Mouse (Mus musculus) liver, embryonic 13.5 days (tissue): ENCODE data around the gene Ube2r2. TPM values are rescaled to one million over a fixed set of nuclear protein-coding genes. Genes with fewer than 3 reads are reported as not detected.

ENCODE experiments used
- ATAC-seq: fragments of 200-750 bp; cut with Nextera tagmentation; 2 replicates; pipeline ENCODE4 v1.8.0; 2017; ENCODE audit warnings: low read depth, mild to moderate bottlenecking, moderate number of reproducible peaks, moderate library complexity
- DNase-seq: peaks from one replicate; pipeline ENCODE4 v3.0.0; 2022
- H3K27ac ChIP-seq: fragments of 300-500 bp; sonication (generic); 2 replicates; pipeline ENCODE4 v1.5.1; 2015; ENCODE audit warnings: moderate library complexity, mild to moderate bottlenecking, inconsistent platforms
- H3K27me3 ChIP-seq: fragments of 300-500 bp; sonication (generic); 2 replicates; pipeline ENCODE4 v1.6.1; 2015; ENCODE audit warnings: mild to moderate bottlenecking, inconsistent platforms
- H3K36me3 ChIP-seq: fragments of 300-500 bp; sonication (generic); 2 replicates; pipeline ENCODE4 v1.6.1; 2015; ENCODE audit warnings: mild to moderate bottlenecking, inconsistent platforms
- H3K4me1 ChIP-seq: fragments of 300-500 bp; sonication (generic); replicated peaks from 2 replicates; pipeline ENCODE4 v1.6.1; 2015; ENCODE audit warnings: inconsistent platforms
- H3K4me2 ChIP-seq: fragments of 300-500 bp; sonication (generic); 2 replicates; pipeline ENCODE4 v1.6.1; 2015; ENCODE audit warnings: inconsistent platforms, mild to moderate bottlenecking, moderate library complexity
- H3K4me3 ChIP-seq: fragments of 300-500 bp; sonication (generic); replicated peaks from 2 replicates; pipeline ENCODE4 v1.5.1; 2015; ENCODE audit warnings: mild to moderate bottlenecking, inconsistent platforms
- H3K9ac ChIP-seq: fragments of 300-500 bp; sonication (generic); 2 replicates; pipeline ENCODE4 v1.6.1; 2015; ENCODE audit warnings: mild to moderate bottlenecking, inconsistent platforms
- H3K9me3 ChIP-seq: fragments of 300-500 bp; sonication (generic); replicated peaks from 2 replicates; pipeline ENCODE4 v1.6.1; 2016; ENCODE audit warnings: inconsistent platforms
- WGBS: fragments of 180-500 bp; shearing (Covaris S2); methylation state at CpG from one replicate; pipeline ENCODE4 v1.1.7; 2015; ENCODE audit not compliant: insufficient replicate concordance; 5-methylcytosine and 5-hydroxymethylcytosine counted together
- polyA plus RNA-seq: library from polyadenylated mRNA; unstranded; fragments of >200 nt; fragmentation: Nextera tagmentation; extraction: Ambion mirVana; gene quantifications from 2 replicates; pipeline ENCODE4 v1.2.1, GENCODE M21; 2015

Ube2r2 gene
- 38.9 and 39.9 TPM in 2 replicates for polyA plus RNA-seq

DNA sequence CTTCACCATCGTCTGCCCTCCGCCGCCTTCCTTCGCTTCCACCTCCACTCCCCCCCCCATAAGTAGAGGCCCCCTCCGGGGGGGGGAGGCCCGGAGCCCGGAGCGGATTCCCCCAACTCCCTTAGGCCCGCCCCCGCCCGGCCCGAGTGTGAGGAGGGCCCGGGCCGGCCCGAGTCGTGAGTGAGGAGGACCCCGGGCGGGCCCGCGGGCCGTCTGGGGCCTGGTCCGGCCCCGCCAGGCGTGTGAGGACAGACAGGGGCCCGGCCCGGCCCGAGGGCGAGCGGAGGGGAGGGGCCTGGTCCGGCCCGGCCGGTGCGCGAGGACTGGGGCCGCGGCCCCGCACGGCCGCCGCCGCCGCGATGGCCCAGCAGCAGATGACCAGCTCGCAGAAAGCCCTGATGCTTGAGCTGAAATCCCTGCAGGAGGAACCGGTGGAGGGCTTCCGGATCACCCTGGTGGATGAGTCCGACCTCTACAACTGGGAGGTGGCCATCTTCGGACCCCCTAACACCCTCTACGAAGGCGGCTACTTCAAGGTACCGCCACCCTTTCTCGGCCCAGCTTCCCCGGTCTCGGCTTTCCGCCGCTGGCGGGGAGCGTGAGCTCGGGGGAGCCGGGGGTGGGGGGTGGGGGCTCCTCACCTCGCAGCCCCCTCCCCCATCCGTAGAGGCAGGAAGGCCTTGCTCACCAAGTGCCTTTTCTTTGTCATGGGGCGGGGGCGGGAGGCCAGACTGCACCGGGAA, at the start of gene Ube2r2:
Ube2r2 (plus strand) TSS at position 33 of the 743 bp plus-strand sequence.
- H3K4me1 ChIP-seq, result peaks cover 64% of the 10 kb centered on the region
- under 1% methylated on average over 61 of the region's 65 CpGs for WGBS

DNA sequence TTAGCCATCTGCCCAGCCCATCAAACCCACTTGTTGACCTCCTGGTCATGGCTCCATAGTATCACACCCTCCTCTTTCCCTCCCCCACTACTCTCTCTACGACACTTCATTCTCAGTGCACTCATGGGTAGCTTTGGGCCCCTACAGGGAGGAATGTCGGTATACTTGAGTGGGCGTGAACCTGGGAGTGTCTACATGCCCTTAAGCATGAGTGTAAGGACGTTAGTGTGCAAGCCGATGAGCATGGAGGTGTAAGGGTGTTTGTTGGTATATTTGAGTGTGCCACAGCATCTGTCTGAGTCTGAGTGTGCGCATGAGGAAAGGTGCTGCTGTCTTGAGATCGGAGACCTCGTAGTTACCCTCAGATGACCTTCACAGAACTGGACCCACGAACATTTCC, 48.6 kb upstream of the Ube2r2 start:
- DNase-seq (peak; percentile 50), ATAC-seq (peak; percentile 76)
- peaks cover 4% of the 10 kb centered on the region for H3K27me3 ChIP-seq
- H3K4me2 ChIP-seq, result peak overlapping the region; percentile 64
- peak overlapping the region; percentile 98 for H3K27ac ChIP-seq
- H3K9ac ChIP-seq, result peak overlapping the region; percentile 50
- 38% methylated on average over 9 of the region's 9 CpGs for WGBS
- H3K36me3 ChIP-seq, result no peaks in the 10 kb centered on the region
- H3K4me3 ChIP-seq, result peak overlapping the region; percentile 21
- H3K9me3 ChIP-seq, result no peaks in the 10 kb centered on the region
- H3K4me1 ChIP-seq, result peaks cover 94% of the 10 kb centered on the region

More for the DNA sequence above, at the start of gene Ube2r2:
- H3K9ac ChIP-seq, result peak within 1 kb of the TSS; percentile 99
- H3K27me3 ChIP-seq, result no peaks in the 10 kb centered on the region
- peak within 1 kb of the TSS; percentile 92 for H3K4me3 ChIP-seq
- peak within 1 kb of the TSS; percentile 90 for H3K4me2 ChIP-seq
- no peaks in the 10 kb centered on the region for H3K9me3 ChIP-seq
- peak; percentile 61 for ATAC-seq
- H3K27ac ChIP-seq, result peak within 1 kb of the TSS; percentile 98
- DNase-seq, result peak; percentile 54
- peaks cover 22% of the 10 kb centered on the region for H3K36me3 ChIP-seq

DNA sequence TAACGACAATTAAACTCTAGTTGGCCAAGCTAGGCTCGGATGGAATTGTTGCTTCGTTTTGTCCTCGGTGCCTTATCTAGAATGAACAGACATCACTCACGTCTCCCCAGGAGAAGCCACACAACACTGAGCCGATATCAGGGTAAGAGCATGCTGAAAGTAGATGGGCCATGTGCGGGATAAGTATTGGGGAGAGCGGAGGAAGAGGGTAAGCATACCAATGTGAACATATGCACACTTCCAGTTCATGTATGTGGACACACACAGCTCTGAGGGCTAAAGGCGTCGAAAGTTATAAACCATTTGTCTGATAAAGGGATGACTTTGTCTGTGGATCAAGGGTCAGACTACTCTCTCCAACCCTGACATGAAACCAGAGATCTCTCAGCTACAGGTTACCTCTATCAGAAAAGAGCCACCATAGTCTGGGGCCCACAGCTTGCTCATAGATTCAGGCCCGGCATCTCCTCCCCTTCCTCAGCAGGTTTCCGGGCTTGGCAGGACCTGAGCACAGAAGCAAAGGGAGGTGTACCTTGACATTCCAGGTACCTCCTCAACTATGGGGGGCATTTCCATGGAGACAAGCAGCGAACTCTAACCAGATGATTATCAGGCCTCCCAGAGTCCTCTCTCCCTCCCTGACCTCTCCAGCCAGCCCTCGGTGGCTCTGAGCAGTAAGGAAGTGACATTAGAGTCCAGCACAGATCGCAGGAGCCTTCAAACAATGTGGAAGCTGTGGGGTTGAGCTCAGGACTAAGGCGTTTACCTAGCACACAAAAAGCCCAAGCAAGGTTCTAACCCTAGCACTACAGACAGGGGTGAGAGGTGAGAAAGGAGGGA, 47.9 kb upstream of the Ube2r2 start:
- H3K4me2 ChIP-seq, result peak overlapping the region; percentile 64
- ATAC-seq, result peak; percentile 94
- 25% methylated on average over 16 of the region's 16 CpGs for WGBS
- peak overlapping the region; percentile 21 for H3K4me3 ChIP-seq
- H3K9me3 ChIP-seq, result no peaks in the 10 kb centered on the region
- DNase-seq, result peak; percentile 81
- H3K27me3 ChIP-seq, result peaks cover 4% of the 10 kb centered on the region
- H3K9ac ChIP-seq, result peak overlapping the region; percentile 67
- H3K4me1 ChIP-seq, result peaks cover 89% of the 10 kb centered on the region
- no peaks in the 10 kb centered on the region for H3K36me3 ChIP-seq
- H3K27ac ChIP-seq, result peak overlapping the region; percentile 98

DNA sequence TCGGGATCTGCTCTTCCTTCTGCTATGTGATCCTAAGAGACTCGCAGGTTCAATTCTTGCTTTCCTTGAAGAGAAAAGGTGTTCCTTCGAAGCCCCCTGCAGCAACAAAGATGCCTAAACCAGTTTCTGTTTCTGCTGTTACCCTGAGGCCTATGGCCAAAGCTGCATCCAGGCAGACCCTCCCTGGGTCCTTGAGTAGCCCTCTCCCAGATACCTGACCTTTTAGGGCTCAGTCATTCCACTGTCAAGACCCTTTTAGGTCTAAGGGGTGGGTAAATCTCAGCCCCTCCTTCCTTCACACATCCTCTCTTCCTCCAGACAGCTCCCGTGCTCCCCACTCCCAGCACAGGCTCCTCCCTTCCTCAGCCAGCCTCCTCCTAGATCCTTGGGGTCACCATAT, 46.4 kb upstream of the Ube2r2 start:
- WGBS, result 63% methylated on average over 4 of the region's 4 CpGs
- H3K27ac ChIP-seq, result peak overlapping the region; percentile 98
- peaks cover 10% of the 10 kb centered on the region for H3K36me3 ChIP-seq
- no peak for DNase-seq
- peak overlapping the region; percentile 64 for H3K4me2 ChIP-seq
- peaks cover 4% of the 10 kb centered on the region for H3K27me3 ChIP-seq
- 0 out of 2 replicates have a peak overlapping the region, but pooled peaks have one; percentile 67 for H3K9ac ChIP-seq
- H3K4me3 ChIP-seq, result no peak overlapping the region
- H3K9me3 ChIP-seq, result no peaks in the 10 kb centered on the region
- peaks cover 85% of the 10 kb centered on the region for H3K4me1 ChIP-seq
- no peak for ATAC-seq

DNA sequence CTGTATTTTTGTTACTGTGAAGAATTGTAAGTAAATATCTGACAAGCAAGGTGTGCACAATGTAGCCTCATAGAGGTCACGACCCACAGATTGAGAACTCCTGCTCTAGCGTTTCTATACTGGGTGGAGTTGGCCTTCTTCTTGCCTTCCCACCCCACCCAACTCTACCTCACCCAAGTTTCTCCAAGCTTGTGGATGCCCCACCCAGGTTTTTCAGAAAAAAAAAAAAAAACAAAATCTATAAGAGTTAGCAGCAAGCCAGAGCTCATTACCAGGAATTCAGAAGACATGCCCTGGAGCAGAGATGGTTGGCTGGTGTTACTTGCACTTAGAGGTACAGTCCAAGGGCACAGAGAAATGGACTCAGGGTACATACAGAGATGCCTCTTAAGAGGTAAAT, 45.8 kb upstream of the Ube2r2 start:
- Histone ChIP-seq H3K9me3 (no peaks in the 10 kb centered on the region), H3K27ac (peak overlapping the region; percentile 98), H3K9ac (peak overlapping the region; percentile 67; the same call in 1 of the 2 replicates), H3K36me3 (peaks cover 16% of the 10 kb centered on the region), H3K4me1 (peaks cover 86% of the 10 kb centered on the region), H3K4me3 (no peak overlapping the region), H3K4me2 (peak overlapping the region; percentile 64), H3K27me3 (peaks cover 4% of the 10 kb centered on the region)
- DNase-seq (peak; percentile 22), ATAC-seq (peak; percentile 30)
- 29% methylated on average over 2 of the region's 2 CpGs for WGBS

DNA sequence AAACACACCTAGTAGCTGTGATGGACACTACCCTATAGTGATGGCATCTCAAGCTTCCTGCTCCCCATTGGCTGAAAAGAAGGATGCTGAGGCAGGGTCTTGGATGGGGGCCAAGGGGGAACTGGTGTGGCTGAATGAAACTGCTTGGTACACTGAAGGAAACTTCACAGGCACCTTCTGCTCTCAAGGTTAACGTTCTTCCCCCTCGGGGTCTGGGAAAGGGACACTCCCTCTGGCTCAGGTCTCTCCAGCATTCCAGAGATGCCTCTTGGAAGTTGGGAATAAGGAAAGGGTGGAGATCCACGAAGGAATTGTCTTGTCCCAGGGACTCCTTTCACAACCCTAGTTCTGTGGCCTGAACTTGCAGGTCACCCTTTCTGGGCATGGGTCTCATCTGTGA, 44.2 kb upstream of the Ube2r2 start:
- ATAC-seq, result no peak
- H3K4me3 ChIP-seq, result no peak overlapping the region
- 38% methylated on average over 3 of the region's 3 CpGs for whole genome bisulfite sequencing

DNA sequence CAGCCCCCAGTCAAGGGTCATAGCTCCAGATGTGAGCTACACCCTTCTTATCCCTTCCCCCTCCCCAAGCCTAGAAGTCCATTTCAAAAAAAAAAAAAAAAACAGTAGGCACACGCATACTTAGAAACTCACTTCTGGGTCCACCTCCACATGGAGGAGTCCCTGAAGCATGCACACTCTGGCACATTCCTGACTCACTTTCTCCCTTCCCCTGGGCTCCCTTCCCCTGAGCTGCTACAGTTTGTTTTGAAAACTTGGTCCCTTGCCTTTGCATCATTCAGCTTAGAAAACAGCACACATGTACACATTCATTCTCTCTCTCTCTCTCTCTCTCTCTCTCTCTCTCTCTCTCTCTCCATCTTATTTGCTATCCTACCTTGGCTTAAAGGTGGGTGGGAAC, 42.6 kb upstream of the Ube2r2 start:
- H3K9me3 ChIP-seq, result no peaks in the 10 kb centered on the region

More for the DNA sequence above, 44.2 kb upstream of the Ube2r2 start:
- peaks cover 20% of the 10 kb centered on the region for H3K36me3 ChIP-seq
- no peak for DNase-seq
- H3K4me2 ChIP-seq, result no peak overlapping the region
- 0 out of 2 replicates have a peak overlapping the region, but pooled peaks have one; percentile 0 for H3K27ac ChIP-seq
- H3K4me1 ChIP-seq, result peaks cover 86% of the 10 kb centered on the region
- H3K27me3 ChIP-seq, result peaks cover 4% of the 10 kb centered on the region
- no peaks in the 10 kb centered on the region for H3K9me3 ChIP-seq
- no peak overlapping the region for H3K9ac ChIP-seq

DNA sequence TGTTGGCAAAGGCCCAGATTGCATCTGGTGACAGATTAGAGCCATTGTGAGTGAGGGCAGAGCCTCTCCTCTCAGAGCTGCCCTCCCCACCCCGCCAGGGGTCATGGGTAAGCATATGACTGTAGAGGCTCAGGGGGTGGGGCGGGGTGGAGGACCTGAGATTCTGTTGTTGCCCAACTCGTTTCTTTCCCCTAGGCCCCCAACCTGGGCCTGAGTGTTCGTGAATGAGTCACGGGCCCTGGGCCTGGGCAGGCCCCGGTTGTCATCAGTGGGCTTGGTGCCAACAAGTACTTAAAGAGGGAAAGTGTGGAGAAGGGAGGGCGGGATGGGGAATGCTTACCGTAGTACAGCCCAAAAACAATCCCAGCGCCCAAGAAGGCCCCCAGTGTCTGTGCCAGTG, 41.2 kb upstream of the Ube2r2 start:
- H3K9me3 ChIP-seq, result no peaks in the 10 kb centered on the region
- no peak overlapping the region for H3K4me3 ChIP-seq
- no peak overlapping the region for H3K9ac ChIP-seq
- H3K27me3 ChIP-seq, result peaks cover 29% of the 10 kb centered on the region
- no peak overlapping the region for H3K27ac ChIP-seq
- ATAC-seq, result no peak
- no peak for DNase-seq
- H3K36me3 ChIP-seq, result peaks cover 20% of the 10 kb centered on the region
- H3K4me2 ChIP-seq, result no peak overlapping the region
- WGBS, result 77% methylated on average over 9 of the region's 9 CpGs
- peaks cover 83% of the 10 kb centered on the region for H3K4me1 ChIP-seq

More for the DNA sequence above, 42.6 kb upstream of the Ube2r2 start:
- ATAC-seq (no peak), DNase-seq (no peak)
- Histone ChIP-seq H3K4me2 (no peak overlapping the region), H3K4me1 (peaks cover 87% of the 10 kb centered on the region), H3K4me3 (no peak overlapping the region), H3K27me3 (peaks cover 15% of the 10 kb centered on the region), H3K27ac (no peak overlapping the region; the same call in 1 of the 2 replicates), H3K36me3 (peaks cover 20% of the 10 kb centered on the region), H3K9ac (no peak overlapping the region)
- 41% methylated on average over 1 of the region's 1 CpGs for WGBS

DNA sequence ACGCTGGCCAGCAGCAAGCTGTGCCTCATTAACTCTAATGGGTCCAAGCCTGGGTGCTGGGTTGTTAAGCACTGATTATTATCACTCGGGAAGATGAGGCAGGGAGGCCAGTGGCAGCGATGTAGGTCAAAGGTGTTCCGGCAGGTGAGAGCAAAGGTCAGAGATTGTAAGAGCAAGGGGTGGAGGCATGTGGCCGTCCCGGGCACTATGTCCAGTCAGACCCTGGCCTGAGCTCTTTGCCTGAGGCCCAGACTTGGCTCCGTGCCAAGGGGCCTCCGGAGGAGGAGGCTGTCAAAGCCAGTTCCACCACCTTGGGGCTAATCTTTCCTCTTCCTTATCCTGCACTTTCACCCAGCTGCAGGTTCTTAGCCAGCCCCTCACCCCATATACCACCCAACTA, 39.4 kb upstream of the Ube2r2 start:
- Histone ChIP-seq H3K9me3 (no peaks in the 10 kb centered on the region), H3K9ac (peak overlapping the region; percentile 79), H3K4me3 (peak overlapping the region; percentile 65), H3K4me1 (peaks cover 65% of the 10 kb centered on the region), H3K27me3 (peaks cover 44% of the 10 kb centered on the region), H3K27ac (peak overlapping the region; percentile 61), H3K36me3 (peaks cover 20% of the 10 kb centered on the region), H3K4me2 (peak overlapping the region; percentile 89)
- ATAC-seq (peak; percentile 8; the same call in 1 of the 2 replicates), DNase-seq (no peak)
- 54% methylated on average over 8 of the region's 8 CpGs for WGBS

DNA sequence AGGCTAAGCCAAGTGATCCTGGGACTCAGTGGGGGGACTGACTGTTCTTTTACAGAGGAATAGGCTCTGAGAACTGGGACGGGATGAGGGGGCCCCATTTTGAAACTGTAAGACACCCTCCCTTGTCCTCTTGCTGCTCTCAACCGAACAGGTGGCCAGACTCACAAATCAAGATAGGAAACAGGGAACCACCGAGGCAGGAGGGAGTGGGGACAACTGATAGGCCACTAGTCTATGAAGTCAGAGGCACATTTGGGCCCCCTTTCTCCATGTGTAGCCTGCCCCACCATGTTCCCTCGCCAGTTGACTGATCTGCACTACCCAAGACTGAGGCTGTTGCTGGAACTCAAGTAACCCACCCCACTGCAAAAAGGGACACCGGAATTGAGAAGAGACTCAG, 38.7 kb upstream of the Ube2r2 start:
- 29% methylated on average over 5 of the region's 5 CpGs for WGBS
- Histone ChIP-seq H3K27me3 (peaks cover 44% of the 10 kb centered on the region), H3K9ac (peak overlapping the region; percentile 79), H3K4me3 (peak overlapping the region; percentile 65), H3K9me3 (no peaks in the 10 kb centered on the region), H3K4me1 (peaks cover 59% of the 10 kb centered on the region), H3K27ac (peak overlapping the region; percentile 61), H3K36me3 (peaks cover 20% of the 10 kb centered on the region), H3K4me2 (peak overlapping the region; percentile 89)
- peak; percentile 65 for DNase-seq
- ATAC-seq, result peak; percentile 80

DNA sequence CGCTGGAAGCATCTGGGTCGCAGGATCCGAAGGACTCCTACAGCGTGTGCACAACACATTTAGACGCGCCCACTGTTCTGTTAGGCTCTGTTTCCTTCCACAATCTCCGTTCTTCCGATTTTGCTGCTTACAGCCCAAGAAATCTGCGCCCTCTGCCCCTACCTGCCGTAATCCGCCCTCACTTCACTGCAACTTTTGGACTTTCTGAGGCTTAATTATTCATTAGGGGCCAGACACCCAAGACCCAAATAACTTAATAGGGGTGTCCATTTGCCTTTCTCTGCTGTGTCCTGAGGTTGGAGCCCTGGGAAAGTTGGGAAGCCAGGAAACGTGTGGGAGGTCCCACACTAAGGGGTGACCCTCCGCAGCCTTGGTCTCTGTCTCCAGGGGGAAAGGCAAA, 38.2 kb upstream of the Ube2r2 start:
- Histone ChIP-seq H3K36me3 (peaks cover 20% of the 10 kb centered on the region), H3K27ac (peak overlapping the region; percentile 61), H3K4me2 (peak overlapping the region; percentile 89), H3K27me3 (peaks cover 48% of the 10 kb centered on the region), H3K9ac (peak overlapping the region; percentile 79), H3K4me3 (peak overlapping the region; percentile 65), H3K4me1 (peaks cover 59% of the 10 kb centered on the region), H3K9me3 (no peaks in the 10 kb centered on the region)
- no peak for ATAC-seq
- DNase-seq, result no peak
- 38% methylated on average over 13 of the region's 13 CpGs for WGBS
